Mouse (Mus musculus) limb, embryonic 14.5 days (tissue): ENCODE measurements around the gene Nkiras1. TPM values are rescaled to one million over a fixed set of nuclear protein-coding genes. Genes with fewer than 3 reads are reported as not detected.

Experiments
- ATAC-seq: fragments of 200-750 bp; cut with Nextera tagmentation; 2 replicates; pipeline ENCODE4 v1.8.0; 2017; ENCODE audit warnings: low read depth, moderate number of reproducible peaks, moderate TSS enrichment; ENCODE audit not compliant: low FRiP score
- DNase-seq: peaks from one replicate; pipeline ENCODE4 v3.0.0-alpha.2; 2015; ENCODE audit warnings: low spot score
- H3K27ac ChIP-seq: fragments of 300-500 bp; sonication (generic); replicated peaks from 2 replicates; pipeline ENCODE4 v1.5.1; 2014; ENCODE audit warnings: low read depth, mild to moderate bottlenecking, low read length, moderate library complexity, mixed read lengths
- H3K27me3 ChIP-seq: fragments of 300-500 bp; sonication (generic); 2 replicates; pipeline ENCODE4 v1.6.1; 2014; ENCODE audit warnings: low read length, mixed read lengths; ENCODE audit not compliant: control insufficient read depth, insufficient read depth
- H3K36me3 ChIP-seq: fragments of 300-500 bp; sonication (generic); 2 replicates; pipeline ENCODE4 v1.6.1; 2014; ENCODE audit warnings: mild to moderate bottlenecking, low read length, moderate library complexity, mixed read lengths; ENCODE audit not compliant: control insufficient read depth, insufficient read depth
- H3K4me1 ChIP-seq: fragments of 300-500 bp; sonication (generic); 2 replicates; pipeline ENCODE4 v1.6.1; 2014; ENCODE audit warnings: antibody characterized with exemption, low read length, mixed read lengths; ENCODE audit not compliant: control insufficient read depth, insufficient read depth
- H3K4me2 ChIP-seq: fragments of 300-500 bp; sonication (generic); replicated peaks from 2 replicates; pipeline ENCODE4 v1.6.1; 2014; ENCODE audit warnings: low read depth, mild to moderate bottlenecking, low read length, moderate library complexity; ENCODE audit not compliant: severe bottlenecking
- H3K4me3 ChIP-seq: fragments of 300-500 bp; sonication (generic); replicated peaks from 2 replicates; pipeline ENCODE4 v1.5.1; 2014; ENCODE audit warnings: low read length
- H3K9ac ChIP-seq: fragments of 300-500 bp; sonication (generic); 2 replicates; pipeline ENCODE4 v1.6.1; 2014; ENCODE audit warnings: mild to moderate bottlenecking, low read depth, low read length, moderate library complexity; ENCODE audit not compliant: severe bottlenecking
- H3K9me3 ChIP-seq: fragments of 300-500 bp; sonication (generic); 2 replicates; pipeline ENCODE4 v1.6.1; 2016; ENCODE audit warnings: low read length; ENCODE audit not compliant: control insufficient read depth
- POLR2A ChIP-seq: fragments of 200-500 bp; IDR thresholded peaks from 2 replicates; pipeline ENCODE4 v1.8.0; 2012; ENCODE audit warnings: inconsistent platforms, mild to moderate bottlenecking, moderate library complexity, borderline replicate concordance; ENCODE audit not compliant: insufficient read depth, insufficient read length; ENCODE audit errors: extremely low read depth
- WGBS: fragments of 180-500 bp; shearing (Covaris S2); extraction: QIAGEN DNeasy Blood & Tissue Kit; methylation state at CpG from one replicate; pipeline ENCODE4 v1.1.7; 2014; 5-methylcytosine and 5-hydroxymethylcytosine counted together
- polyA plus RNA-seq, 2 experiments: library from polyadenylated mRNA; depleted of rRNA in 1 of 2; stranded (reverse) in 1 of 2; unstranded in 1 of 2; fragments of >200 nt; fragmentation: Nextera tagmentation in 1 of 2; extraction: Ambion mirVana in 1 of 2; gene quantifications; 2 replicates each; pipeline versions ENCODE4 v1.2.1 to v1.2.3; 2012 to 2014

The Nkiras1 gene
- polyA plus RNA-seq, 2 experiments, result 18.5 to 25.0 TPM

GRCm38 (mm10) chr14:18284581-18284980 is 13.6 kb downstream of the Nkiras1 start:
- 70% methylated on average over 2 of the region's 2 CpGs for WGBS
- Histone ChIP-seq H3K4me3 (no peak overlapping the region), H3K27me3 (no peaks in the 10 kb centered on the region), H3K27ac (no peak overlapping the region), H3K4me2 (no peak overlapping the region), H3K9me3 (no peaks in the 10 kb centered on the region), H3K36me3 (peaks cover 35% of the 10 kb centered on the region), H3K9ac (no peak overlapping the region), H3K4me1 (0 out of 2 replicates have a peak, but pooled peaks cover 2% of the 10 kb centered on the region)
- no peak for TF ChIP-seq POLR2A
- DNase-seq, result no peak
- no peak; the same call in 1 of the 2 replicates for ATAC-seq

- H3K9ac ChIP-seq, result no peak overlapping the region
- no peak overlapping the region for H3K4me3 ChIP-seq
- H3K4me2 ChIP-seq, result no peak overlapping the region
- ATAC-seq (no peak), DNase-seq (no peak)
- WGBS, result 91% methylated on average over 3 of the region's 3 CpGs
- no peak for TF ChIP-seq POLR2A
- no peaks in the 10 kb centered on the region for H3K9me3 ChIP-seq
- no peaks in the 10 kb centered on the region for H3K27me3 ChIP-seq
- H3K27ac ChIP-seq, result no peak overlapping the region
- peaks cover 27% of the 10 kb centered on the region for H3K36me3 ChIP-seq
- H3K4me1 ChIP-seq, result 0 out of 2 replicates have a peak, but pooled peaks cover 9% of the 10 kb centered on the region
These were observed 14.5 kb downstream of the Nkiras1 start for GRCm38 (mm10) chr14:18285476-18285875.

GRCm38 (mm10) chr14:18286441-18286840 is 15.5 kb downstream of the Nkiras1 start:
- peaks cover 22% of the 10 kb centered on the region for H3K36me3 ChIP-seq
- H3K4me3 ChIP-seq, result no peak overlapping the region
- no peaks in the 10 kb centered on the region for H3K27me3 ChIP-seq
- 0 out of 2 replicates have a peak, but pooled peaks cover 13% of the 10 kb centered on the region for H3K4me1 ChIP-seq
- H3K9me3 ChIP-seq, result no peaks in the 10 kb centered on the region
- TF ChIP-seq POLR2A, result no peak
- no peak for ATAC-seq
- 91% methylated on average over 2 of the region's 2 CpGs for WGBS
- H3K27ac ChIP-seq, result no peak overlapping the region
- DNase-seq, result no peak
- no peak overlapping the region for H3K4me2 ChIP-seq
- no peak overlapping the region for H3K9ac ChIP-seq

- TF ChIP-seq POLR2A, result no peak
- H3K9me3 ChIP-seq, result no peaks in the 10 kb centered on the region
- DNase-seq, result no peak
- H3K27ac ChIP-seq, result no peak overlapping the region
- ATAC-seq, result no peak
- H3K4me3 ChIP-seq, result no peak overlapping the region
- 73% methylated on average over 2 of the region's 2 CpGs for WGBS
- H3K4me1 ChIP-seq, result 0 out of 2 replicates have a peak, but pooled peaks cover 13% of the 10 kb centered on the region
- H3K4me2 ChIP-seq, result no peak overlapping the region
- no peak overlapping the region for H3K9ac ChIP-seq
- H3K36me3 ChIP-seq, result peaks cover 12% of the 10 kb centered on the region
- H3K27me3 ChIP-seq, result no peaks in the 10 kb centered on the region
These were observed 16.5 kb downstream of the Nkiras1 start for GRCm38 (mm10) chr14:18287391-18287790.

- Histone ChIP-seq H3K4me1 (0 out of 2 replicates have a peak, but pooled peaks cover 13% of the 10 kb centered on the region), H3K9ac (no peak overlapping the region), H3K9me3 (no peaks in the 10 kb centered on the region), H3K4me2 (no peak overlapping the region), H3K27ac (no peak overlapping the region), H3K4me3 (no peak overlapping the region), H3K36me3 (no peaks in the 10 kb centered on the region), H3K27me3 (no peaks in the 10 kb centered on the region)
- ATAC-seq (no peak), DNase-seq (no peak)
- no peak for TF ChIP-seq POLR2A
- WGBS, result 89% methylated on average over 3 of the region's 3 CpGs
These were observed 21.2 kb downstream of the Nkiras1 start for GRCm38 (mm10) chr14:18292111-18292510.

- H3K27ac ChIP-seq, result no peak overlapping the region
- no peaks in the 10 kb centered on the region for H3K9me3 ChIP-seq
- no peak for DNase-seq
- no peaks in the 10 kb centered on the region for H3K36me3 ChIP-seq
- no peak for ATAC-seq
- no peak overlapping the region for H3K4me2 ChIP-seq
- 70% methylated on average over 3 of the region's 3 CpGs for whole genome bisulfite sequencing
- no peak overlapping the region for H3K9ac ChIP-seq
- no peak for TF ChIP-seq POLR2A
- no peak overlapping the region for H3K4me3 ChIP-seq
- no peaks in the 10 kb centered on the region for H3K27me3 ChIP-seq
- 0 out of 2 replicates have a peak, but pooled peaks cover 13% of the 10 kb centered on the region for H3K4me1 ChIP-seq
These were observed 21.6 kb downstream of the Nkiras1 start for GRCm38 (mm10) chr14:18292578-18292977.
